Mouse (Mus musculus) 3134 (cell line): ENCODE measurements around the gene Sparcl1.

ENCODE experiments used
- DNase-seq: peaks from one replicate; pipeline ENCODE4 v3.0.0-alpha.2; 2011; ENCODE audit warnings: low spot score; ENCODE audit not compliant: insufficient read length; ENCODE audit errors: extremely low read depth

Sparcl1 gene

GRCm38 (mm10) chr5:104032434-104033097 is 81.0 kb downstream of the Sparcl1 start:
- DNase-seq = no peak
